Mouse (Mus musculus): ENCODE measurements around the gene Camta1.
"Not testable (repeated sequence)": the region's sequence is repeated elsewhere in the genome, so short reads cannot be mapped to it uniquely, and the experiment has no call there.

Camta1 gene

DNA sequence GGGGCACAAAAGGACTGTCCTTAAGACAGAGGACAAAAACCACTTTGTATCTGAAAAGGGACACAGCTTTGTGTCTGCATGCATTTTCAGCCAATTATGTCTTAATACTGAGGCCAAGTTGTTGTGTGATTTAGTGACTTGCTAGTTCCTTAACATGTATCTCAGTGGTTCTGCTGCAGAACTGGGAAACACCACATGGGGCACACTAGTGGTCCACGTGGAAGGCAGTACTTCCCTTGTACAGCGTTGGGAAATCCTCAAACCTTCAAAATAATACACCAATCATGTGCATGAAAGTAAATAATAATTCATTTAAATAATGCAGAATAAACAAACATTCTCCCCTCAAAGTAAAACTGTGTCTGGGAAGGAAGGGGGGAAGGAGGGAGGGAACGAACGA, 792.9 kb downstream of the Camta1 start:
- no peak for DNase-seq (ENCODE audit: low spot score in 2 of 2)

DNA sequence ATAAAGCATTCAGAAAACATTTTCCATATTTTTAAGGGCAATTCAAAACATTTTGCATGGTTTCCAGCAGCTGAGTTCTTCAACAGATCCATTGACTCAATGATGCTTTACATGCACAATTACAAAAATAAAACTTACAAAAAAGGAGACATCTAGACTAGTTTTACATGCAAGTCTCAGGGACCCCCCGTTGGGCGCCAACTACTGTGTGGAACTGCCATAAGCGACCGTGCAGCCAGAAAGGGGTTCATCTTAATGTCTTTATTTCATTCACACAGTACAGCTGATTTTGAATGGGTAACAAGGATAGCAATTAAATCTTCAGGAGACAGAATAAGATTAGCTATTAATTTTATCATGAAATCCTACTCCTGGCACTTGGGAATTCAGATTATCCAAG, 802.1 kb downstream of the Camta1 start:
- no peak for DNase-seq (ENCODE audit: low spot score in 2 of 2)

DNA sequence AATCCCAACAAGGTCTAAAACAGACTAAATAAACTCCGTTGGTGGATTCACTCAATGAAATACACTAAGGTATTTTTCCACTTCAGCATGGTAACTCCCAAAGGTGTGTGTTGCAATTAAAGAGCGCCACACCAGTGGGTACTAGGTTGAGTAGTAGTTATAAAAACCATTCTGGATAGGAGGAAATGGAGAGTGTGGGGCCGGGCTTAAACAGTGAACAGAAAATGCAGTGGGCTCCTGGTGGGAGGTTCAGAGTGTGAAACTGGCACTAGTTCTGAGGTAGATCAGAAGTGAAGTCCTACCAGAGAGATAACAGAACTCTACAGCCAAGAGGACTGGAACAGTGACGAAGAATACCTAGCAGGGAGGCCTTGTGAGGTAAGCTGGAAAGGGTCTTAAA, 803.0 kb downstream of the Camta1 start:
- DNase-seq (ENCODE audit: low spot score in 2 of 2): no peak

DNA sequence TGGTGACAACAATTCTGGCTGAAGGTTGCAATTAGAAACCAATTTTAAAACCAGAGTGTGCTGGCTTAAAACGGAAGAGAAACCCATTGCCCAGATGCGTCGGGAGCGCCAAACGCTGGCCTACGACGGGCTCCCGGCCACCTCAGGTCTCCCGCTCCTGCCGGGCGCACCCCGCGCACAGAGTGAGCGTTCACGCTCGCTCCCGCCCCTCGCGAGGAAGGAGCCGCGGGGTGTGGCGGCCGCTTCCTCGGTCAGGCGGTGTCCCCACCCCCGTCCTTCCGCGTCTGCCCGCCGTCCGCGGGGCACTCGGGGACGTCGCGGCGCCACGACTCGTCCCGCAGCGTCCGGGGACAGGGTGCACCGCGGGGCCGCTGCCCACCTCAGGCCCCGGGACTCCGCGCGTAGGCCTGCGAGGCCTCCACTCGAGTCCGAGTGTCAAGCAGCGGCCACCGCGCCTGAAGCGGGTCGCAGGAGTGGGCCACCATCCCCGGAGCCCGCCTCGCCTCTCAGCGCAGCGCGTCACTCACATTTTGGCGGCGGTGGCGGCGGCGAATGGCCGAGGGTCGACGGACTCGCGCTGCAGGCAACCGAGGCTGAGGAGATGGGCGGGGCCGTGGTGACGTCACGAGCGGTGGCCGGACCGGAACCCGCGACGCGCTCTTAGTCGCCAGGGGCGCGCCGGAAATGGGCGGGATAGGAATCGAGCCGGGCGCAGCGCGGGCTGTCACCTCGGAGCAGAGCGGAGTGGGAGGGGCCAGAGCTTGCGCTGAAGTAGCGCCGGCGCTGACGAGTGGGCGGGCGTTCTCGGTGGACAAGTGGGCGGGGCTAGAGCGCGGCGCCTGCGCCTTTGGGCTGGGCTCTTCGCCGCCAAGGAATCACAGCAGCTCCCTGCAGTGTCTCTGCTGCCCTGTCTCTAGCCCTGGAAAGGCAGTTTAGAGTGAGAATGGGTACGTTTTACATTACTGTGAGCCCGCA, 804.0 kb downstream of the Camta1 start, which contains the start of gene Vamp3:
TSS of gene Vamp3 (minus strand) at position 617 of the 975 bp plus-strand sequence.
- peak; percentile 97 to 98 for DNase-seq (ENCODE audit: low spot score in 2 of 2)

DNA sequence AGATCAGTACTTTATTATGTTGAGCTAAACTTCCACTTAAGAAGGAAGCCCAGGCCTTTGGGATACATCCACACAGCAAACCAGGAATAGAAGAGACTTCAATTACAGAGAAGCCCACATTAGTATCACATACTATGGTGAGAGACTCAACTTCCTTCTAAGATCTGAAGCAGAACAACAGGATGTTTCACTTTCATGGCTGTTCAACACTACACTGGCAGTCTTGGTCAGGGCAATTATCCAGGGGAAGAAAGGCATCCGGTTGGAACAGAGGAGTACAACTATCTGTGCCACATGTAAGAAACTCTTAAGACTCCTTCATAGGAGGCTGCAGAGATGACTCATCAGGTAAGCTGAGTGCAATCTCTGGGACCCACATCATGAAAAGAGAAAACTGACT, 810.5 kb downstream of the Camta1 start:
- no peak for DNase-seq (ENCODE audit: low spot score in 2 of 2)

DNA sequence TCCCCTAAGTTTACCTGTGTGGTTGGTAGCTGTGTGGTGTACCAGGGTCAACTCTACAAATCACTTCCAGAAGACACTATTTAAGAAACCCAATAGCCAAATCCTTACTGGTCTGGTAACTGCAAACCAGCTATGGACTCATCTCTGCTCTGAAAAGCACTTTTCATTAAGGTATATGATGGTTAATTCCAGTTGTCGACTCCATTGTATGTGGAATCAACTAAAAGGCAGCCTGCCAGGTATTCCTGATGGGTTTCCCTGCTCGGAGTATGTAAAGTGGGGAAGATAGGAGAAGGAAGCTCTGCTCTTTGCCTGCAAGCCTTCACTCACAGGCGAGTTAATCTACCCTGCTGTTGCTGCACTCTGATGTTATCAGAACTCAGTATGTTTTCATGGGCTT, 815.2 kb downstream of the Camta1 start:
- no peak for DNase-seq (ENCODE audit: low spot score in 2 of 2)

DNA sequence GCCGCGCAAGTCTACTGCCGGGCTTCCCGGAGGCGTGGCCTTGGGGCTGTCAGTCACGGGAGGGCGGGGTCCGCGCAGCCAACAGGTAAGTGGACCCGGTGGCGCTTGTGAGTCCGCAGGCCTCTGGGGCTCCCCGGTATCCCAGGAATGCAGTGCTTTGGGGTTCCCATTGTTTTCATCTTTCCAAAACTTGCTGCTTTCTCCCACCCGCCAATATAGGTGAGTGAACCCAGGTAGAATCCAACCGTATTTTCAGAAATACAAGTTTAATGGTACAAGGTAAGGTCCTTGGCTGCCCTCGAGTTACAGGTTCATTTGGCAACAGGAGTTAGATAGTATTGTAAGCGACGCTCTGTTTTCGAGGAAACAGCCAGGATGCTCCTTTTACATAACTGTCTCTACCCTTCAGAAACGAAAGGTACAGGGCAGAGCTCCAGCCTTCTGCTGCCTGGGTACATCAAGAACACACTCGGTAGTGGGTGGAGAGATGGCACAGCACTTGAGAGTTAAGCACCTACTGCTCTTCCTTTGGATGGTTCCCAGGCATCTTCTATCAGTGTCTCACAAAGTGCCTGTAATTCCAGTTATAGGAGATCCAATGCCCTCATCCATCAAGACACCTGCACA, 816.6 kb downstream of the Camta1 start:
- no peak for DNase-seq (ENCODE audit: low spot score in 2 of 2)

DNA sequence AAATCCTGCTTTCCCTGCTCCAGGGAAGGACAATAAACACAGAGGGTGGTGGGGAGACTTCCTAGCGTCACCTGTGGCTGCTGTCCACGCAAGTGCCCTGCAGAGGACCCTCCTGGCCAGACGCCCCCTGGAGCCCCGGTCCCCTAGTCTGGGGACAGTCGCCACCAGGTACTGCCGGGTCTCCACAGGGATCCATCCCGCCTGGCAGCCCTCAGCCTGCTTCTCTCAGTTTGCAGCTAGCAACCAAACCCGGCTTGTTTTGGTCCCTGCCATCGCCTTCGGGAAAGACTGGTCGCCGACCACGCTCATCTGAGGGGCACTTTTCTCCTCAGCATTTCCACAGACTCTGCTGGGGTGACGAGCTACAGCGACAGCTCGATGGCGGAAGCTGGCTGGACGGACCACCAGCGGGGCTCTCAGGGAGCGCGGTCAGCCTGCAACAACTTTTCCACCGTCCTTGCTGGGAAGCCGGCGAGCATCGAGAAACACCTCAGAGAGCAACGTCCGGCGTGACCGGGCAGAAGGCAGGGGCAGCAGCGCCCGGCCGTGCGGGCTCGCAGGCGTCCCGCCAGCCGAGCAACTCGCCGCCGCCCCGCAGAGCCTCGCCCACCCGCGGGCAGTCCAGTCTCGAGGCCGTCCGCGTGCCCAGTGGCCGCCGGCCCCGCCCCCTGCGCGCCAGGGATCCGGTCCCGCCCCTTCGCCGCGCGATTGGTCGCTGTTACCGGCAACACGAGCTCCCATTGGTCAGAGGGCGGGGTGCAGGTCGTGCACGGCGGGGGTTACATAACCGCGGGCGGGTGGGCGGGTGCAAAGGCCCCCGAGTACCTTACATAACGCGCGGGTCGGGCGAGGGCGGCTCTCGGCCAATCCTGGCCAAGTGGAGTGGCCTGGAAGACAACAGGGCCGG, 817.4 kb downstream of the Camta1 start, which contains the start of gene Per3:
TSS of gene Per3 (minus strand) at position 629 of the 907 bp plus-strand sequence.
- DNase-seq (ENCODE audit: low spot score in 2 of 2): peak; percentile 93 to 95

DNA sequence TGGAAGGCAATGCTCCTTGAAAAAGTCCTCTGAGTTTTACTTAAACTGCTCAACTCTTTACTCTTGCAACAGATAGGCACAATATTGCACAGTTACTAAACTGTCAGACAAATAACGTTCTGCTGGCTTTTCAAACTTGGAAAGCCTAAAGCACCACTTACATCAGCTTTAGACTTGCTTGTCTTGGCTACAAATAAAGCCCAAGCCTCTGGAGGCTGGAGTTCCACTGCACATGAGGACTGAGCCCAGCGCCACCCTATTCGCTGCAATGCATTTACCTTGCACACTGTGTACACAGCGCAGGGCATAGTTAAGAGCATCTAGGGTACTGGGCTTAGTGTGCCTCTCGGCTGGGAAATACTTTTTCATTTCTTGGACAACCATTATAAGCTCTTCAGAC, 818.4 kb downstream of the Camta1 start:
- DNase-seq (ENCODE audit: low spot score in 2 of 2): no peak

DNA sequence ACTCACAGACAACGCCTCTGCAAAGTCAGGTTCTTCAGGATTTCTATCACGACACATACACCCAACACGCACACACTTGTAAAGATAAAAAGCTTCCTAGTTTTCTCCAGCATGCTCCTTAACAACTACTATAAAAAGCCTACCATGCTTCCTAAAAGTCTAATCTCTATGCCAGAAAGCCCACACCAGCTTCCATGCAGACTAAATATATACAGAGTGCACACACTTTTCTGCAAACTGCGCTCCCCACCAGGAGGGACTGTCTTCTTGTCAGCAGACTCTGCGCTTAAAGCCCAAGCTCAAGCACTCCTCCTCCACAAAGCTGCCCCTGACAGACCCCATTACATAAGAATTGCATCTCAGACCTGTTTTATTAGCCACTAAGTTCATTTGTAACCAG, 820.2 kb downstream of the Camta1 start:
- DNase-seq (ENCODE audit: low spot score in 2 of 2): no peak

DNA sequence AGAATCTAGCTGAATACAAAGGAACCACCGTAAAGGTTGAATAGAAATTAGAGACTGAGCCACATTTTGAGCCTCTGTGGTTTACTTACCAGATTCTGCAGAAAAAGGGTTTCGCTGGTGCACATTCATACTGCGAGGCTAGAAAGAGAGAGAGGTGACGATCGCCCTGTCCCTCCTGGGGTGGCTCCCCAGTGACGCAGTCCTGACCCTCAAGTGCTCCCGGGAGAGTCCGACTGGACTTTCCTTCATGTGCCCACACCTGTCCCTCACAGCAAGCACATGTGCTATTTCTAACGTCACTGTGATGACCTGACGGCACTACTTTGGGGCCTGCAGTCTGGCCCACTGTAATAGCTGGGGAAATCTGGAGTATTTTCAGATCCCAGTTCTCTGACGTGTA, 823.9 kb downstream of the Camta1 start:
- DNase-seq (ENCODE audit: low spot score in 2 of 2): no peak

DNA sequence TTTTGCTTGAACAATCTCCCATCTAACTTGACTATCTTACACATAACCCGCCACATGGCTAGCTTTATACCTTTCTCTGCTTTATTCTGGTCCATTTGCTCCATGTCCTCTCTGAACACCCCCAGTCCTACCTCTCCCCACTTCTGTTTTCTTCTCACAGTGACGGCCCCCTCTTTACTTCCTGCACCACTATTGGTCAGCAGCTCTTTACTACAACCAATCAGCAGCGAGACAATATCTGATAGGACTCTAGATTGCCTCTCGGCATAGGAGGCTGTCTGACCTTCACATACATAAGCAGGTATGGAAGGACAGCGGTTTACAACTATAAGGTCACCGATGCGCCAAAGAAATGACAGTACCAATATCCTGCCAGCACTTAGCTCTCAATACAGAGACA, 825.2 kb downstream of the Camta1 start:
- DNase-seq (ENCODE audit: low spot score in 2 of 2): no peak

DNA sequence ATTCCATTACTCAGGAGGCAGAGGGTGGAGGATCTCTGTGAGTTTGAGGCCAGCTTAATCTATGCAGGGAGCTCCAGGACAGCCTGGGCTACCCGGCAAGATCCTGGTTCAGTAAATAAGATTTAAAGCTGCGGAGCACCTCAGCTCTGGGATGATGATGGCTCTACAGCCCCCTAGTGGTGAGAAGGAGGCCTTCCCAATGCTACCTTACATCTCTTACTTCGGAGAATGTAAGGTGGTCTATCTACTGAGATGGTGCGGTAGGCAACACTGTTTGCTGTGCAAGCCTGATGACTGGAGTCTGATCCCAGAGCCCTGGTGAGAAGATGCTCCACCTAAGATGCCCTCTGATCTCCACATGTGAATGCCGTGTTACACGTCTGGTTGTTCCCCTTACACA, 834.7 kb downstream of the Camta1 start:
- DNase-seq (ENCODE audit: low spot score in 2 of 2): no peak

DNA sequence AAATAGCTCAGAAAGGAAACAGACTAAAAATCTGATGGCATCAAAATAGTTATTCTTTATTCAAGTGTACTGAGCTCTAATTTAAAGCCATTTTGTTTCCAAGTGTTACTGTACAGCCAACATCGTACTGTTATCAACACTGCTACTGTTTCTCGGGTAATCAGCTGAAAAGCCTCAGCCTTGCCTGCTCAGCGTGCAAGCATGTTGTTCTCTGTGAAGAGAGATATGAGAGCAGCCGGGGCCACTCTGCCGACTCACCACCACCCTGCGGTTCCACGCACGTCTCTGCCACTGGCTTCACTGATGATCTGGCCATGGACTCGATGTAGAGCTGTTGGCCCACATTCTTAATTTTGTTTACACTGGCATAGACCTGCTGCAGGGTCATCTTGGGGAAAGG, 837.5 kb downstream of the Camta1 start:
- DNase-seq (ENCODE audit: low spot score in 2 of 2): no peak

DNA sequence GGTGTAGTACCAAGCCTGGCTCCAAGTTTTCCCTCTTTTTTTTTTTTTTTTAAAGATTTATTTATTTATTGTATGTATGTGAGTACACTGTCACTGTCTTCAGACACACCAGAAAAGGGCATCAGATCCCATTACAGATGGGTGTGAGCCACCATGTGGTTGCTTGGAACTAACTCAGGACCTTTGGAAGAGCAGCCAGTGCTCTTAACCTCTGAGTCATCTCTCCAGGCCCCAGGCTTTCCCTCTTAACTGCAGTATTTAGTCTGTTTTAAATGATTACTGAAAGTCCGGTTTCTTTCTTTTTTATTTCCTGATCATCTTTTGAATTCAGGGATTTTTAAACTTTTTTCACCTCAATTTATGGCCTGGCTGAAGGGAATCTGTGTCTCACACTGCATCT, 844.3 kb downstream of the Camta1 start:
- DNase-seq (ENCODE audit: low spot score in 2 of 2): not testable (repeated sequence)

DNA sequence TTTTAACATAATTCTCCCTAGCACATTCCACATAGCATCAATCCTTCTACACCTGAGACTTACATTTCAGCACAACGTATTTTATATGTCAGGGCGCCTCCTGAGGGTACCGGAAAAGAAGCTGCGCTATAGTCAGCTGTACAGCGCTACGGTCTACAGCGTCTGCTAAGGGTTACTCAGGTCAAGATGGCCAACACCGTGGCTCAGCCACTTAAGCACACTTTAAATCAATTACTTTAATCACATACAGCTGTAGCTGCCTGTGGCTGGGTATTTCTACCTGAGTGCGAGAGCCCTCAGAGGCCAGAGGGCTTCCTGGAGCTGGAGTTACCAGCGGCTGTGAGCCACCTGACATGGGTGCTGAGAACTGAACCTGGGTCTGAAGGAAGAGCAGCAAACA, 845.7 kb downstream of the Camta1 start:
- no peak for DNase-seq (ENCODE audit: low spot score in 2 of 2)

DNA sequence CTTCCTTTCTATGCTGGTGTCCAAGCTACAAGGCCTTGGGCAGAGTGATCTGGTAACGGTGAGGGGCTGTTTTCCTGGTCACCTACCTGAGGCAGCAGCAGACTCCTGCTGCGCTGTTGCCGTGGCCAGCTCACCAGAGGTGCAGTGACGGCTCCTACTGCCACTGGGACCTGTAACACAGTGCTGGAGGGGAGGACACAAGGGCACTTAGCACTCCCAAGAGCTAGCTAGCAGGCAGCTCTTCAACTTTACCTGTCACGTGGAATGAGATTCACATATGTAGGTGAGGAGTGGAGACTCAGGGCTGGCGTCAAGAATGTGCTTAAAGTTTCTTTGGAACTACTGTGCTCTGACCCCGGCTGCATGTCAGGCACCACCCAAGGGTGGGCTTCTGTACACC, 851.4 kb downstream of the Camta1 start:
- DNase-seq (ENCODE audit: low spot score in 2 of 2): no peak

DNA sequence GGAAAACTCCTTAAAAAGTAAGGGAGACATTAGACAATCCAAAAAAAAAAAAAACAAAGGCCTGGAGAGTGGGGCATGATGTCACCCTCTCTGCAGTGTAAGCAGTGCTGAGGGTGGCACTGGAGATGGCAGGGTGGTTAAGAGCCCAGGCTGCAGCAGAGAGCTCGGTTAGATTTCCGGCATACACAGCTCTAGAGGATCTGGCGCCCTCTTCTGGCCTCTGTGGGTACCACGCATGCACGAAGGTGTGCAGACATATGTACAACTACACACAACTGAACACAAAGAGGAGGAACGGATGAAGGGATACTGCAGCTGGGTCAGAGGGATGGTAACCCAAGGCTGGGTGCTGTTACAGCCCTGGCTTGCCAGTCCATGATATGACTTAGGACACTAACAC, 854.7 kb downstream of the Camta1 start:
- DNase-seq (ENCODE audit: low spot score in 2 of 2): peak; percentile 63 to 74

DNA sequence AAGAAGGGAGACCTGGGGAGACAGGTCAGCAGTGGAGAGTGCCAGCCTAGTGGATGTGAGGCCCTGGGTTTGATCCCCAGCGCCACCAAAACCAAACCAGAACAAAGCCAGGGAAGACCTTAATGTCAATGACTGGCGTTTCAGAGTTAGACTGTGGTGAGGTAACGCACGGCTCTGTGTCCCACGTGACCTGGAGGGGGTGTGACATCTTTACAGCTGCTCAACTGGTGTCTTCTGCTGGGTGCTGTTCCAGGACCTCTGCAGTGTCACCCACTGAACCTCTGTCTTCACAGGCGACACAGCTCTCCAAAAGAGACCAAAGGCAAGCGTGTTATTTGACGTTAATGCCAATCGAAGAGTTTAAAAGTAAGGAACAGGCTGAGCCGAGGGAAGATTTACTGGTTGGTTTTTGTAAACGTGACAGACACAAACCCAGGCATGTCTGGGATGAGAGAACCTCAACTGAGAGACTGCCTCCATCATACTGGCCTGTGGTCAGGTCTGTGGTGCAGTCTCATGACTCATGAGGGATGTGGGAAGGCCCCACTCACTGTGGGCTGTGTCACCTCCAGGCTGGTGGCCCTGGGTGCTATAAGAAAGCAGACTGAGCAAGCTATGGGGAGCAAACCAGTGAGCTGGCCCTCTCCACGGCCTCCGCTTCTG, 855.9 kb downstream of the Camta1 start:
- peak; percentile 76 to 87 for DNase-seq (ENCODE audit: low spot score in 2 of 2)

DNA sequence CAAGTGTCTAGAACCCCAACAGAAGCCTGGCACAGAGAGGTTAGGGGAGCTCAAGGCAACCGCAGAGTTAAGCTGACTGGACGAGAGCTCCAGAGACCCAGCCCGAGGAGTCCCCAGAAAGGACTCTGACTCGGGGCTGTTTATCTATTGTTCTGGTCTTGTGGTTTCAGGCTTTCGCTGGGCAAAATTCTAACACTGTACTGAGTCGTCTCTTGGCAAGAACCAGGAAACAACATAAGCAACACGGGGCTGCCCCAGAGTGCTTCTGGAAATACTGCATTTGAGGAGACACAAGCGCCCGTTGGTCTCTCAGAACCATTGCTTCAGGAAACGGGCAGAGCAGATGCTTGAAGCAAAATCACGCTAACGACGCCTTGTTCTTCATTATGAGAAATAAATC, 860.3 kb downstream of the Camta1 start:
- no peak for DNase-seq (ENCODE audit: low spot score in 2 of 2)

DNA sequence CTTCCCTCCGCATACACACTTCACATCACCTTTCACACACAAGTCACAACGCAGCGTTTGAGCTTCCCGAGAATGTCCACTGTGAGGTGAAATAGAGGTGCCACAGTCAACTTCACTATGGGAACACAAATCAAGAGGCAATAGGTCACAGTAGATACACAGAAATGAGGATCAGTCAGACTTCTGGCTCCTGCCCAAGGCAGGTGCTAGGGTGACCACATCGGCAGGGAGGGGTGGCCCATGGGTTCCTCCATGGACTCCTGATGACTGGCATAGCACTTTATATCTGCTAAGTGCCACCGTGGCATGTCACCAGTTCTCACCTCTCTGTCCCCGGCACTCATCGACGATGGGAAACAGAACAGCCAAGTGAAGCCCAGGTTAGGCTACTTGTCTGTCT, 863.0 kb downstream of the Camta1 start:
- DNase-seq (ENCODE audit: low spot score in 2 of 2): no peak

Measured in natural killer cell, adult 2 months (primary cell).